Mouse (Mus musculus) left cerebral cortex, adult 18-20 months (tissue): Measurements from ENCODE around the gene Psme4. TPM values are rescaled to one million over a fixed set of nuclear protein-coding genes. Genes with fewer than 3 reads are reported as not detected.

Source experiments
- total RNA-seq, 2 experiments: library from RNA; stranded (reverse); gene quantifications; 2 replicates each; pipeline ENCODE4 v1.2.3; 2021

The Psme4 gene
- total RNA-seq, 2 experiments from 2014 or later, result 37.0 to 37.1 TPM

Other genes with a start within 250 kb of the Psme4 start
- gene Acyp2, start 122.1 kb upstream of the Psme4 start, total RNA-seq, result 10 to 100 TPM; 21.3 to 26.8 TPM
- gene Gpr75, start 113.6 kb downstream of the Psme4 start, total RNA-seq, result 10 to 100 TPM; 11.6 to 12.1 TPM
- gene Asb3, start 113.7 kb downstream of the Psme4 start, total RNA-seq, result 10 to 100 TPM; 17.9 to 20.5 TPM
- gene Erlec1, start 182.6 kb downstream of the Psme4 start, total RNA-seq, result 10 to 100 TPM; 54.8 to 56.8 TPM
- gene Chac2, start 214.6 kb downstream of the Psme4 start, total RNA-seq, result 10 to 100 TPM; 13.6 to 17.7 TPM